Mouse (Mus musculus) ES-E14 (cell line): ENCODE results near the gene Nell2. TPM values are rescaled to one million over a fixed set of nuclear protein-coding genes. Genes with fewer than 3 reads are reported as not detected.

Source experiments
- DNase-seq: peaks from one replicate; pipeline ENCODE4 v3.0.0-alpha.2; 2013; ENCODE audit warnings: low read depth, low spot score
- H3K27ac ChIP-seq: 2 replicates; pipeline ENCODE4 v1.5.1; 2012; ENCODE audit warnings: low read depth, mild to moderate bottlenecking, low read length, moderate library complexity, mixed read lengths; ENCODE audit not compliant: poor library complexity, insufficient read depth, severe bottlenecking
- H3K36me3 ChIP-seq: 2 replicates; pipeline ENCODE4 v1.6.1; 2012; ENCODE audit warnings: mild to moderate bottlenecking, low read length, moderate library complexity, mixed read lengths; ENCODE audit not compliant: control insufficient read depth, poor library complexity, insufficient read depth, severe bottlenecking
- H3K4me1 ChIP-seq, 2 experiments: fragments of 150-350 bp in 1 of 2; sonication (generic) in 1 of 2; 2 replicates each; pipeline ENCODE4 v1.6.1; 2012; ENCODE audit warnings: low read length in 2 of 2, mild to moderate bottlenecking in 1 of 2, mixed read lengths in 1 of 2; ENCODE audit not compliant: control insufficient read depth in 2 of 2, insufficient read depth in 2 of 2, poor library complexity in 1 of 2
- H3K4me3 ChIP-seq, 2 experiments: fragments of 150-350 bp in 1 of 2; sonication (generic) in 1 of 2; 2 replicates each; pipeline ENCODE4 v1.5.1; 2012; ENCODE audit warnings: low read length in 2 of 2, low read depth in 1 of 2, mild to moderate bottlenecking in 1 of 2, mixed read lengths in 1 of 2; ENCODE audit not compliant: insufficient read depth in 1 of 2, poor library complexity in 1 of 2, severe bottlenecking in 1 of 2
- H3K9ac ChIP-seq: 2 replicates; pipeline ENCODE4 v1.6.1; 2012; ENCODE audit warnings: low read depth, mild to moderate bottlenecking, low read length, mixed read lengths; ENCODE audit not compliant: poor library complexity, insufficient read depth, severe bottlenecking
- H3K9me3 ChIP-seq: fragments of 150-350 bp; sonication (generic); 2 replicates; pipeline ENCODE4 v1.6.1; 2012; ENCODE audit warnings: low read depth, mild to moderate bottlenecking, low read length; ENCODE audit not compliant: control insufficient read depth, insufficient read depth
- CHD2 ChIP-seq: IDR thresholded peaks from 2 replicates; pipeline ENCODE4 v1.6.1; 2014; ENCODE audit warnings: mild to moderate bottlenecking, low read depth, low read length, inconsistent platforms
- HCFC1 ChIP-seq: IDR thresholded peaks from 2 replicates; pipeline ENCODE4 v1.6.1; 2012; ENCODE audit warnings: low read length, inconsistent platforms, borderline replicate concordance; ENCODE audit not compliant: insufficient read depth
- MAFK ChIP-seq: IDR thresholded peaks from 2 replicates; pipeline ENCODE4 v1.6.1; 2014; ENCODE audit warnings: mild to moderate bottlenecking, low read depth, low read length, inconsistent platforms; ENCODE audit not compliant: insufficient read depth
- ZC3H11A ChIP-seq: IDR thresholded peaks from 2 replicates; pipeline ENCODE4 v1.6.1; 2012; ENCODE audit warnings: low read depth, mild to moderate bottlenecking, inconsistent platforms, low read length, borderline replicate concordance
- ZNF384 ChIP-seq: IDR thresholded peaks from 2 replicates; pipeline ENCODE4 v1.6.1; 2012; ENCODE audit warnings: low read depth, low read length, inconsistent platforms
- in situ Hi-C, 2 experiments: fragments of 600-800 bp; cut with MboI; formaldehyde crosslinking; loops; one replicate each; pipeline ENCODE4 v1.15.1; 2025; ENCODE audit warnings: low sequenced_read_pairs in 2 of 2, inconsistent platforms in 1 of 2; ENCODE audit not compliant: unreplicated experiment in 2 of 2
- total RNA-seq: library from RNA; depleted of rRNA; stranded (reverse); fragments of 300-350 nt; gene quantifications from 2 replicates; pipeline ENCODE4 v1.2.3, GENCODE M21; 2012

Gene Nell2
- total RNA-seq, 1 experiment, result 3.4 TPM

DNA sequence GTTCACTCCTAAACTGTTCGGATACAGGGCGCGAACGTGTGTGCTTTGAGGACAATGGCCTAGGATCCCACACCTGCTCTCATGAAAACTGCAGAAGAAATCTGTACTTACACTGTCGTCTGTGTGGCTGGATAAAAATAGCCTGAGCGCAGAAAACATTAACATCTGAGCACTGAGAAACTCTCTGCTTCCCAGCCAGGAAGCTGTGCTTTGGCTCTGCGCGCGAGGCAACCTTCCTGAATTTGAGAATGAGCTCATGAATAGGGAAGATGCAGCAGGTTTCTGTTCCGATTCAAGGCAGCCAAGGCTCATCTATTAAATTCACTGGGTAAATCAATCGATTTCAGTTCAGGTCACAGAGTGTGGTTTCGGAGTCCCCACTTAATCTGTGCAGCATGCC lies 453.0 kb downstream of the Nell2 start:
- no peak overlapping the region for H3K27ac ChIP-seq
- in situ Hi-C loops, result no loop called here
- no peak for DNase-seq

GRCm38 (mm10) chr15:95070881-95071280 lies 457.5 kb downstream of the Nell2 start:
- DNase-seq, result no peak
- Histone ChIP-seq H3K9ac (no peak overlapping the region), H3K4me1 (no peaks in the 10 kb centered on the region), H3K27ac (no peak overlapping the region), H3K36me3 (no peaks in the 10 kb centered on the region), H3K4me3 (no peak overlapping the region), H3K9me3 (no peaks in the 10 kb centered on the region)
- TF ChIP-seq ZNF384, result no peak
- no peak for TF ChIP-seq CHD2
- no peak for TF ChIP-seq HCFC1
- no peak for TF ChIP-seq ZC3H11A
- TF ChIP-seq MAFK, result no peak
- in situ Hi-C loops, result no loop called here

More for the DNA sequence above, 453.0 kb downstream of the Nell2 start:
- Histone ChIP-seq H3K4me3 (no peak overlapping the region), H3K9ac (no peak overlapping the region), H3K36me3 (no peaks in the 10 kb centered on the region), H3K4me1 (no peaks in the 10 kb centered on the region), H3K9me3 (no peaks in the 10 kb centered on the region)
- TF ChIP-seq CHD2, result no peak
- no peak for TF ChIP-seq HCFC1
- TF ChIP-seq ZC3H11A, result no peak
- TF ChIP-seq ZNF384, result no peak
- TF ChIP-seq MAFK, result no peak

GRCm38 (mm10) chr15:95068799-95069198 lies 459.6 kb downstream of the Nell2 start:
- no peaks in the 10 kb centered on the region for H3K36me3 ChIP-seq
- H3K9me3 ChIP-seq, result no peaks in the 10 kb centered on the region
- TF ChIP-seq MAFK (no peak), CHD2 (no peak), ZC3H11A (no peak), ZNF384 (no peak), HCFC1 (no peak)
- no peak overlapping the region for H3K27ac ChIP-seq
- peaks cover 0 to 3% of the 10 kb centered on the region in 2 experiments; a peak in 1 of 4 replicates for H3K4me1 ChIP-seq
- no peak for DNase-seq
- H3K9ac ChIP-seq, result no peak overlapping the region
- in situ Hi-C loops, result no loop called here
- no peak overlapping the region for H3K4me3 ChIP-seq

GRCm38 (mm10) chr15:95068023-95068422 lies 460.3 kb downstream of the Nell2 start:
- Histone ChIP-seq H3K27ac (no peak overlapping the region), H3K36me3 (no peaks in the 10 kb centered on the region), H3K4me3 (no peak overlapping the region), H3K9me3 (no peaks in the 10 kb centered on the region), H3K9ac (no peak overlapping the region), H3K4me1 (peaks cover 0 to 3% of the 10 kb centered on the region in 2 experiments; a peak in 1 of 4 replicates)
- TF ChIP-seq HCFC1 (no peak), ZNF384 (no peak), ZC3H11A (no peak), MAFK (no peak), CHD2 (no peak)
- no peak for DNase-seq
- in situ Hi-C loops, result no loop called here
